Mouse (Mus musculus) liver, adult 2 months (tissue): ENCODE data around the gene Plce1.

Source experiments
- CTCF ChIP-seq: fragments of 200-500 bp; IDR thresholded peaks from 2 replicates; pipeline ENCODE4 v1.5.1; 2011; ENCODE audit warnings: low read depth, low read length, control low read depth
- POLR2A ChIP-seq: fragments of 200-500 bp; IDR thresholded peaks from 2 replicates; pipeline ENCODE4 v1.6.1; 2011; ENCODE audit warnings: low read length, control low read depth; ENCODE audit not compliant: insufficient read depth; ENCODE audit errors: extremely low read depth

- TF ChIP-seq POLR2A (no peak), CTCF (no peak)
Measured at GRCm38 (mm10) chr19:38819427-38819802, 338.5 kb downstream of the Plce1 start.
